Mouse (Mus musculus): ENCODE measurements at regions not wholly inside any gene's neighbourhood (a gene's known extent, or its start where the extent isn't known, plus 50 kb on each side); places are given as distances from the start of the nearest gene placed in this dataset.
A peak's percentile ranks its signal among the peaks of the same experiment; 100 is the strongest.

DNA sequence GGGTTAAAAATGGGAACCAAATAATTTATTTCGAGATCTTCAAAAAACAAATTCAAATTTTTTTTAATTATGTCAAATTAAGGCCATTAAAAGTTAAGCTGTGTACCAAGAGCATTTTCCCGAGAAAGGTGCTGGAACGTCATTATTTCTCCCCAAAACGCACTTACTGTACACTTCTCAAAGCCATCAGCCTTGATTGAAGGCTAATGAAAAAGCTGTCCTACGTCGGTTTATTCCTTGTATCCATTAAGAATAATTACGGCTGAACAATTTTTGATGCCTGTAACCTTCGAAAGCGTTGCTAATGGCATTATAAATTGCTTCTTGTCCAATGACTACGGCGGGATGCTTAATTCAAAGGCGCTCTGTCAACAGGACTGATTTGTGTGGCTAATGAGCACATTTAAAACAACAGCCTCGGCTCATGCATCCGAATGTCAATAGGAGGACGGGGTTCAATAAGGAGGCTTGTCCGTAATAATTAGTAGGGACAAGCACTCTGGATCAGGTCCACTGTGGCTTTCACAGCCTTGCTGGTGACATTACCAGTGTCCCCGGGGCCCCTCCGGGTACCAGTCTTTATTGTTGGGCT is 145.3 kb downstream of the 3100002H09Rik start:
- no peak for ATAC-seq
- Histone ChIP-seq H3K4me1 (ENCODE audit: control insufficient read depth, insufficient read depth, low read depth, low read length) (no peaks in the 10 kb centered on the region), H3K27ac (ENCODE audit: low read depth, low read length) (no peak overlapping the region), H3K4me3 (ENCODE audit: low read length) (no peak overlapping the region), H3K4me2 (ENCODE audit: low read length) (no peak overlapping the region), H3K9ac (ENCODE audit: low read depth, low read length) (no peak overlapping the region), H3K9me3 (ENCODE audit: control insufficient read depth, low read length) (no peaks in the 10 kb centered on the region), H3K27me3 (replicated peaks; ENCODE audit: control insufficient read depth, insufficient read depth, low read length) (peaks cover 24% of the 10 kb centered on the region), H3K36me3 (ENCODE audit: control insufficient read depth, insufficient read depth, low read length) (no peaks in the 10 kb centered on the region)
- WGBS, result 31% methylated on average over 18 of the region's 18 CpGs

DNA sequence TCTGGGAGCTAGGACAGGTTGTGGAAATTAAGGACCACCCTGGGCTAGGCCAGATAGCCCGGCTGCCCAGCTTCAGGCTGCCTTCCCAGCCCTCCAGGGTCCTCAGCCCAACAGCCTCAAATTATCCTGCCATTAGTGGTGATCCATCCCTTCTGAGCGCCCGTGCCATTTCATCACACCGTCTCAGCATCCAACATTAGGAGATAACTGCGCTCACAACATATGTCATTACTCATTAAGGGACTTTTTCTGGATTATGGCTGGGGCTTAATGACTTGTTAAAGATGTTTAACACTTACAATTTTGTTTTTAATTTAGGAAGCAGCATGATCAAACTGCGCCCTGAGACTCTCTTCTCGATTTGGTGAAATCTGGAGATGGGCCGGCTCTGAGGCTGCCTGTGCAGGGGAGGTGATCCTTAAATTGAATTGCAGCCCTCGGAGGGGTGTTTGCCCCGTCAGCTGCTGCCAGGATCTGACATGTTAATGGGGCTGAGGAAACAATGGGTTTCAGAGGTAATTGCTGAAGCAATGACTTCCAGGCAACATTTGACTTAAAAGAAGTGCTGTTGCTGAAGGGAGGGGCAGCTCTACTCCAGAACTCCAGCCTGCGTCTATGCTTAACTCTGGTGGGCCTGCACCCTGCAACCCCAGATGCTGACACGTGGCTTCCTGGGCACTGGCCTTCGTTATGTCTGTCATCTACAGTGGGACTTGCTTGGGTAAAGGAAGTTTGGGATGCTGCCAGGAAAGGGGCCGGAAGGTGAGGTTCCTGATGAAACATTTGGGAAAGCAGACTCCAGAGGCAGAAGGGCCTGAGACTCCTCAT is 154.9 kb downstream of the 3100002H09Rik start:
- ATAC-seq, result peak; percentile 57
- Histone ChIP-seq H3K9me3 (ENCODE audit: control insufficient read depth, low read length) (no peaks in the 10 kb centered on the region), H3K27ac (ENCODE audit: low read depth, low read length) (no peak overlapping the region), H3K4me3 (ENCODE audit: low read length) (no peak overlapping the region), H3K36me3 (ENCODE audit: control insufficient read depth, insufficient read depth, low read length) (no peaks in the 10 kb centered on the region), H3K27me3 (replicated peaks; ENCODE audit: control insufficient read depth, insufficient read depth, low read length) (peaks cover 2% of the 10 kb centered on the region), H3K4me1 (ENCODE audit: control insufficient read depth, insufficient read depth, low read depth, low read length) (peaks cover 5% of the 10 kb centered on the region), H3K9ac (ENCODE audit: low read depth, low read length) (no peak overlapping the region), H3K4me2 (ENCODE audit: low read length) (no peak overlapping the region)
- 26% methylated on average over 14 of the region's 14 CpGs for WGBS

DNA sequence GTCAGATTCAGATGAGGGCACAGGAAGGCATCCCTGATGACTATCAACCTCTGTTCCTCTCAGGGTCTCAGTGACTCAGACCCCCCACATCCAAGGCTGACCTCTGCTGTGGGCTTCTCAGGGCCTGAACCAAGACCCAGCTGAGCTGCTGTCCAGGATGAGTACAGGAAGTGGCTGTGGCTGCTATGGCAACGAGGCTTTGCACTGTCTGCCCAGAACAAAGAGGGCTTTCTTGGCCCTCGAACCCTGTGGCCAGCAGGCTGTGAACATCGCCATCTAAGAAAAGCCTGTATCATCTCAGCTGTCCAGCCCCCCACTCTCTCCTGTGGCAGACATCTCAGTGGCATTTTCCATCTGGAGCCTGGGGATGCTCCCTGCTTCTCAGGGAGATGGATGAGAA is 159.5 kb downstream of the 3100002H09Rik start:
- peaks cover 6% of the 10 kb centered on the region for H3K4me1 ChIP-seq (ENCODE audit: control insufficient read depth, insufficient read depth, low read depth, low read length)
- ATAC-seq, result peak; percentile 73
- H3K36me3 ChIP-seq (ENCODE audit: control insufficient read depth, insufficient read depth, low read length), result no peaks in the 10 kb centered on the region
- H3K27ac ChIP-seq (ENCODE audit: low read depth, low read length), result no peak overlapping the region
- 0 out of 2 replicates have a peak overlapping the region, but pooled peaks have one; percentile 10 for H3K9ac ChIP-seq (ENCODE audit: low read depth, low read length)
- no peaks in the 10 kb centered on the region; the same call in 1 of the 2 replicates for H3K27me3 ChIP-seq (replicated peaks; ENCODE audit: control insufficient read depth, insufficient read depth, low read length)
- WGBS, result 6% methylated on average over 3 of the region's 3 CpGs
- no peak overlapping the region for H3K4me2 ChIP-seq (ENCODE audit: low read length)
- H3K9me3 ChIP-seq (ENCODE audit: control insufficient read depth, low read length), result no peaks in the 10 kb centered on the region
- no peak overlapping the region for H3K4me3 ChIP-seq (ENCODE audit: low read length)

DNA sequence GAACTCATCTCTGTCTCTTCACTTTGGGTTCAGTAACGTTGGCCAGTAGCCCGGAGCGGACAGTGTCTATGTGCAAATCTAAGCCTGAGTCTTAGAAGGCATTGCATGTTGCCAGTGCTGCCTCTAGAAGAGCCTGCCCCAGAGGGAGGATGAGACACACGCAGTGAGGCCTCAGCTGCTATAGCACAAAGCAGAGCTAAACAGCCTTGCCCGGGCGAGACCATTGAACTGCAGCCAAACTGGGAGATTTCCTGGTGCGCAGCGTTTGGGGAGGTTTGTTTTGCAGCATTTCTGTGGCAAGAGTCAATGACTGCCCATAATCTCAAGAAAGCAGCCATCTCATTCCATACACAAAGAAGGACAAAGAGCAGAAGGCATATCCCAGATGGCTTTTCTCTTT is 164.0 kb downstream of the 3100002H09Rik start:
- peaks cover 17% of the 10 kb centered on the region for H3K27me3 ChIP-seq (replicated peaks; ENCODE audit: control insufficient read depth, insufficient read depth, low read length)
- H3K4me3 ChIP-seq (ENCODE audit: low read length), result no peak overlapping the region
- no peaks in the 10 kb centered on the region for H3K36me3 ChIP-seq (ENCODE audit: control insufficient read depth, insufficient read depth, low read length)
- WGBS, result 40% methylated on average over 8 of the region's 8 CpGs
- peak; percentile 51; the same call in 1 of the 2 replicates for ATAC-seq
- H3K9me3 ChIP-seq (ENCODE audit: control insufficient read depth, low read length), result no peaks in the 10 kb centered on the region
- peaks cover 12% of the 10 kb centered on the region for H3K4me1 ChIP-seq (ENCODE audit: control insufficient read depth, insufficient read depth, low read depth, low read length)
- H3K9ac ChIP-seq (ENCODE audit: low read depth, low read length), result no peak overlapping the region
- no peak overlapping the region for H3K4me2 ChIP-seq (ENCODE audit: low read length)
- H3K27ac ChIP-seq (ENCODE audit: low read depth, low read length), result no peak overlapping the region

DNA sequence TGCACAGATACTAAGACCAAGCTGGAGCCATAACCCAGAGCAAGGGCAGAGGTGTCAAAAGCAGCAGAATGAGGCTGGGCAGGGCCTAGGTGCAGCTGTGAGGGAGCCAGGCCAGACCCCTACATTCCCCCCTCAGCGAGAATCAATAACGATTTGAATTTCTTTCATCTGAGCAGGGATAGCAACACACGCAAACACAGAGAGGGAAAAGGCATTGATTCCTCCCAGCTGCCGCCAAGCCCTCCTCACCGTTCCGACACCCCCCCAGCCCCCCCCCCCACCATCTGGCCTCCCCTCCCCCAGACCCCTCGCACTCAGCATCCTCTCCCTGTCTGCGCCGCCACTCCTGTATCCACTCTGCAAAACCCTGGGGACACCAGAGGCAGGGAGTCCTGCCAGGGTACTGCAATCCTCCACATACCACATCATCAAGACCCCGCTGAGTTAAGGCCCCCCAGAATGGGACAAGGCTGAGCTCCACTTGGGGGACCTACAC is 166.9 kb downstream of the 3100002H09Rik start:
- Histone ChIP-seq H3K27ac (ENCODE audit: low read depth, low read length) (no peak overlapping the region), H3K4me3 (ENCODE audit: low read length) (no peak overlapping the region), H3K27me3 (replicated peaks; ENCODE audit: control insufficient read depth, insufficient read depth, low read length) (peaks cover 20% of the 10 kb centered on the region), H3K4me2 (ENCODE audit: low read length) (peak overlapping the region; percentile 29), H3K4me1 (ENCODE audit: control insufficient read depth, insufficient read depth, low read depth, low read length) (peaks cover 12% of the 10 kb centered on the region), H3K9me3 (ENCODE audit: control insufficient read depth, low read length) (no peaks in the 10 kb centered on the region), H3K36me3 (ENCODE audit: control insufficient read depth, insufficient read depth, low read length) (no peaks in the 10 kb centered on the region), H3K9ac (ENCODE audit: low read depth, low read length) (peak overlapping the region; percentile 1; the same call in 1 of the 2 replicates)
- WGBS, result 0% methylated on average over 9 of the region's 10 CpGs
- peak; percentile 65 for ATAC-seq

DNA sequence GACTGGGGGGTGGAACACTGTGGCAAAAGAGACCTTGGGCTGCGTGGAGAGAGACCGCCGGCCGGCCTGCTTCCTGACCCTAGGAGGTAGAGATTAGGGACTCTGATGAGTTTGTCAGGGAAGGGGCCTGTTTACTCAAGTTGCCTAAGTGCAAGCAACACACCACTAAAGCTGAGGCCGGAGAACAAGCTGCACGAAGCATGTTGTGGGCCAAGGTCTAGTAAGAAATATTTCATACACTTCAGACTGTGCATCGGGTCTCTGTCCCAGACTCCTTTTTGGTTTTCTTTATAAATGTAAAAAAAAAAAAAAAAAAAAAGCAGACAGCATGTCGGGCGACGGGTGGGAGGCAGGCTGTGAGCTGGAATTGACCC is 167.5 kb downstream of the 3100002H09Rik start:
- H3K4me3 ChIP-seq (ENCODE audit: low read length), result no peak overlapping the region
- H3K36me3 ChIP-seq (ENCODE audit: control insufficient read depth, insufficient read depth, low read length), result no peaks in the 10 kb centered on the region
- peak overlapping the region; percentile 1; the same call in 1 of the 2 replicates for H3K9ac ChIP-seq (ENCODE audit: low read depth, low read length)
- peaks cover 12% of the 10 kb centered on the region for H3K4me1 ChIP-seq (ENCODE audit: control insufficient read depth, insufficient read depth, low read depth, low read length)
- 28% methylated on average over 10 of the region's 10 CpGs for WGBS
- H3K9me3 ChIP-seq (ENCODE audit: control insufficient read depth, low read length), result no peaks in the 10 kb centered on the region
- no peak overlapping the region for H3K4me2 ChIP-seq (ENCODE audit: low read length)
- no peak overlapping the region for H3K27ac ChIP-seq (ENCODE audit: low read depth, low read length)
- ATAC-seq, result no peak
- H3K27me3 ChIP-seq (replicated peaks; ENCODE audit: control insufficient read depth, insufficient read depth, low read length), result peaks cover 20% of the 10 kb centered on the region

DNA sequence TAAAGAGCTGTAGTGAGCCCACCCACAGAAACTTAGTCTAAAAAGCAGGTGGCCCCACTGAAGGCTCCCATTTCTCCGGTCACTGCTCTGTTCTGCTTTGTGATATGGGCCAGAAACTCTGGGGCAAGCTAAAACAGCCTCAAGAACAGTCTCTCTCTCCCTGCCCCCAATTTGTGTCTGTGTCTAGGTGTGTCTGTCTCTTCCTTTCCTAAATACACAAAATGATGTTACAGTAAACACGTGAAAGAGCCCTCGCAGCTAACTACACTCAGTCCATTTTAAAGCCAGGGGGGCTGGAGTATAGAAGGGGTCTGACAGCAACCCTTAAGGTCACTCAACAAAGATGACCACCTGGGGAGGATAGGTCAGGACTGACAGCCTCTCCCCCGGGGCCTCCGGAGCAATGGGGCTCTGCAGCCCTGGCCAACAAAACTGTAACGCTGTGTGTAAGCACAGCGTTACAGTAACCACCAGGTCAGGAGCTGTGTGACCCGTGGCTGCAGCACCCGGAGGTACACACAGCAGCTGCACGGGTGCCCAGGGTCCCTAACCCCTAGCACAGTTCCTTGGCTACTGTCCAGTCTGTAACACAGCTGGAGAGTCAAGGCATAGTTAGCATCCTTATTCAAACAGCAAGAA is 168.0 kb downstream of the 3100002H09Rik start:
- Histone ChIP-seq H3K4me1 (ENCODE audit: control insufficient read depth, insufficient read depth, low read depth, low read length) (peaks cover 12% of the 10 kb centered on the region), H3K27me3 (replicated peaks; ENCODE audit: control insufficient read depth, insufficient read depth, low read length) (peaks cover 20% of the 10 kb centered on the region), H3K36me3 (ENCODE audit: control insufficient read depth, insufficient read depth, low read length) (no peaks in the 10 kb centered on the region), H3K9ac (ENCODE audit: low read depth, low read length) (no peak overlapping the region), H3K9me3 (ENCODE audit: control insufficient read depth, low read length) (no peaks in the 10 kb centered on the region), H3K27ac (ENCODE audit: low read depth, low read length) (no peak overlapping the region), H3K4me3 (ENCODE audit: low read length) (no peak overlapping the region), H3K4me2 (ENCODE audit: low read length) (no peak overlapping the region)
- ATAC-seq, result no peak
- 19% methylated on average over 10 of the region's 10 CpGs for WGBS

DNA sequence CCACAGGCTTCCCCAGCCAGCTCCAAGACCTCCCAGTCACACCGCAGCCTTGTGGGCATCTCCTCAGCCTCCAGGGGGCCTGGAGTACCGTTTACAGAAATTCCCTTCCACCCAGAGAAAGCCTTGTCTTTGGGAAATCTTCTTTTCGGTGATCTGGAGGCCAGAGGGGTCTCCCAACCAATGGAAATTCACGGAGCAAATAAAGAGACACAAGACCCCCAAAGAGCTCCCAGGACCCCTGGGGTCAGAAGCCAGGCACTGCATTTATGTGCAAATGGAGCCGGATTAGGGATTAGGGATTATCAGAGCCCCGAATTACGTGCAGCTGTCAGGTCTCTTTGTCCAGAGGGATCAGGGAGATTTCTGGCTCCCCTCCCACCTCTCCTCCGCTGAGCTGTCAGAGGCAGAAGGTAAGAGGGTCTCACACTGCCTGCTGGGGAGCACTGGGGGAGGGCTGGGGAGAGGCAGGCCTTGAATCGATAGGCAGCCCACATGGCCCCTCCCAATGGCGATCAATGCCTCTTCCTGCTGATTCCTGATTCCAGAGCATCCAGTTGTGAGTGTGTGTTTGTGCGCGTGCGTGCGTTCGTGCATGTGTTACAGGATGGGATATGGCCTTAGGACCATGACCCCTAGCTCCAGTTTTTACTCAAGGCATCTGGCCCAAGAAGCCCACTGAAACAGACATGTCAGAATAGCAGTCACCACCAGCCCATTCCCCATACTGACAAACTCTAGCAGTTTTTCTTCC is 168.7 kb downstream of the 3100002H09Rik start:
- WGBS, result 10% methylated on average over 15 of the region's 15 CpGs
- H3K27ac ChIP-seq (ENCODE audit: low read depth, low read length), result no peak overlapping the region
- H3K9me3 ChIP-seq (ENCODE audit: control insufficient read depth, low read length), result no peaks in the 10 kb centered on the region
- H3K36me3 ChIP-seq (ENCODE audit: control insufficient read depth, insufficient read depth, low read length), result no peaks in the 10 kb centered on the region
- H3K9ac ChIP-seq (ENCODE audit: low read depth, low read length), result no peak overlapping the region
- H3K4me1 ChIP-seq (ENCODE audit: control insufficient read depth, insufficient read depth, low read depth, low read length), result peaks cover 12% of the 10 kb centered on the region
- ATAC-seq, result no peak
- H3K27me3 ChIP-seq (replicated peaks; ENCODE audit: control insufficient read depth, insufficient read depth, low read length), result peaks cover 20% of the 10 kb centered on the region
- H3K4me3 ChIP-seq (ENCODE audit: low read length), result no peak overlapping the region
- no peak overlapping the region for H3K4me2 ChIP-seq (ENCODE audit: low read length)

Data from hindbrain, embryonic 16.5 days (tissue).